Mouse (Mus musculus) right cerebral cortex, adult 2 months (tissue): ENCODE results near the gene Invs.

Source experiments
- DNase-seq, 2 experiments: peaks; one replicate each; pipeline ENCODE4 v3.0.0; 2021 to 2022; ENCODE audit warnings: low spot score in 2 of 2

The Invs gene

DNA sequence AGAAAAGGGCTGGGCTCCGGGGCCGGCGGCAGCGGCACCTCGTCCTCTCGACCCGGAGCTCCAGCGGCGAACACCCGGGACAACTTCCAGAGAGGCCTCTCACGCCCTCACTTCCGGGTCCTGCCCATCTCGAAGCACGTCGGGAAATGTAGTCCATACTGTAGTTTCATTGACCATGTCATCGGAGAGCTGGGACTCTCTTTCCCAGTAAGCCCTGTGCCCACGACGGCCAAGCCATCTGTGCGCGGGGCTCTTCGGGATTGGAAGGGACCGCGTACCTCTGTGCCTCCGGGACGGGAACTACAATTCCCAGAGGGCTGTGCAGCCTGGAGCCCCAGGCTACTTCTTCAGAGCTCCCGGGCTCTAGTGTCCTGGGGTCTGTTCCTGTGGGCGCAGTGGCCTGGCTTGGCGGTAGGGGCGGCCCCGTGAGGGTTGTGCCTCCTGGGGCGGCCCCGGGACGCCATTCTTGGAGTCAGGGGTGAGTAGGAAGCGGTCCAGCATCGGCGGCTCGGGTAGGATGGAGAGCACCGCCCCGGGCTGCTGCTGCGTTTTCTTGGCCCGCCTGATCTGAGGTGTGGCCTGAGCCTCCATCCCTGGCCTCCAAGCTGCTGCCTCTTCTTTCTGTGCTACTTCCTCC, at the start of gene Invs, which contains the start of gene Erp44:
Gene Invs, plus strand, starts transcription at position 263 of the 637 bp plus-strand sequence.
Gene Erp44, minus strand, starts transcription at position 61 of the 637 bp plus-strand sequence.
- DNase-seq, result peak; percentile 94 to 96

DNA sequence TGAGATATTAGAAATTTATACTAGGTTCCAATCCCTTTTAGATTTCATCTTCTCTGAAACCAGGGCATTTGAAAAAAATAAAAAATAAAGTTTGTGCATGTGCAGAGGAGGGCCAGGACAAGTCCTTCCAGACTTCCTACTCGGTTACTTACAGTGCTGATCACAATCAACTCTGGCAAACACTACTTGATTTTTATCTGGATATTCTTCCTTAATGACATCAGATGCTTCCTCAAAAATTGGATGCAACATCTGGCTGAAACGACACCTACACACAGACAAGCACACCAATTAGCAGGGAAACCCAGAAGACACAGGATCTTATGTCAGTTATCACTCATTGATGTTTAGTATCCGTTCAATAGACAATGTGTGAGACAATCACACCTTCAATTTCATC, 42.8 kb upstream of the Invs start:
- DNase-seq, result no peak

DNA sequence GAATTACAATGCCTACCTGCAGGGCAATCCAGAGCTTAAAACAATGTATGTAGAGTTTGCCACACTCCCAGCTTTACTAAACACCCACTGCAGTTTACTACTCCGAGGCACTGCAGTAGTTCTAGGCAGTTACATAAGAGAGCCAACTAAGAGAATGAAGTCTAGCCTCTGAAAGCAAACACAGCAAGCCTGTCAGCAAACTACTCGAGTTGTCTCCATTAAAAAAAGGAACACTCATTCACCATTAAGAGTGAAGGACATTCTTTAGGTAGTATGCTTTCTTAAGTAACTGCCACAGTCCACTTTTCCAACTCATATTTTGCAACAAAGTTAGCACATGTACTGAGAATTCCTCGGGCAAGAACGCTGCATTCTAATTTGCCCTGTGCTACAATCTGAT, 40.5 kb upstream of the Invs start:
- no peak for DNase-seq

DNA sequence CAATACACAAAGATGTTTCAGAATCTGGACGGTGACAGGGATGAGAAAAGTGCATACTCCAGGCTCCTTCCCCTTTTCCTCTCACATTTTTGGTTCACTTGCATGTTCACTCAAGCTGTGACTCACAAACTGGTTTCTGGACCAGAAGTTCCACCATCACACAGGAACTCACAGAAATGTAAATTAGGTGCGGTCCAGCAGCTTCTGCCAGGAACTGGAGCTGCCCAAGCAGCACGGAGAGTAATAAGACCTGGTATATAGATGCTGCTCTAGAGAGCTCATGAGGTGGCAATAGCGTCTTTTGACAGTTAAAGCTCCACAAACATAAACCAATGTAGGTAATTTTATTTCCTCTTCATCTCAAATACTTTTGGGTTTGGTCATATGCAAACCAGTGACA, 37.1 kb upstream of the Invs start:
- no peak for DNase-seq

DNA sequence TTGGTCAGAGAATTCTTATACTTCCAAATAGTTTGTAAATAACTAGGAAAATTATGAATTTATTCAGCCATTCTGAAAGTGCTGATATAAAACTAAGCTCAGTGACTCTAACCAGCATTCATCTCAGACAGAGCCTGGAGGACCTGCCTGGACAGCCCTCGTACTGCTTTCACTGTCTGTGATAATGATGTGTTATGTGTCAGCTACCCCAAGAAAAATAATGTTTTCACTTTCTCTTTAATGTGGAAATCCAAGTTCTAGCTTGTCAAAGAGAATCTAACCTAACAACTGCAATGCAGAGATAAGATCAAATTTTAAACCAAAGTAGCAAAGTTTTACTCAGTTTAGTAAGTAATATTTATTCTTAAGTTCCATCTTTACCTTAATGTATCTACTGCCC, 35.8 kb upstream of the Invs start:
- no peak for DNase-seq

DNA sequence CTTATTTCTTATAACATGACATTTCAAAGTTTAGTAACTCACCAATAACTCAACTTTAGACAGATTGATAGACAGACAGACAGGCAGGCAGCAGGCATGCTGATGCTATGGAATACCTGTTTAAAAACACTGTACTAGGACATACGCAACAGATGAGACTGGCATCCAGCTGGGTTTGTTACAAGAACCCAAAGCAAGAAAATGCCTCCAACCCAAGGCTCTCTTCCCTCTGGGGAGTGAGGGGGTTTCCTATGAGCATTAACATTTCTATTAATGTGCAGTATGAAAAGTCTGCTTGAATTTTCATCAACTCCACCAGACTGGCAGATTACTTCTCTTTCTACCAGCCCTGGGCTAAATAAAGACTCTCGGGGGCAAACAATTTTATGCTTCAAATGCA, 35.3 kb upstream of the Invs start:
- no peak for DNase-seq

DNA sequence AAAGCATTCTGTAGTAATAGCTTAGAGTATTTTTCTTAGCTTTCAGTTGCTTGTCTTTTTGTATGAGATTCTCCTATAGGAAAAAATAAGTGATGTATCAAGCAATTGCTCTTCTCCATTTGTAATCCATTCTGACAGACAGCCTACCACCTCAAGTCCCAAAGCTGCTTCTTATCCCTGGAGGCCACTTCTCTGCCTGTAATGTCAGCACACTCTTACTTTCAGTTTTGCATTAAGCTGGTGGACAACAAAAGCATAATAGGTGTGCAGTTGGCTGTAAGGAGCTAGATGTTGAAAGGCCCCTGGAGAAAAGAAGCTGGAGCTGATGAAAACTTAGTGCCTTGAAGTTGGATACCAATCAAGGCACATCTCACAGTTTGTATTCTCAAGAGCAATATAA, 26.3 kb upstream of the Invs start:
- DNase-seq, result no peak

DNA sequence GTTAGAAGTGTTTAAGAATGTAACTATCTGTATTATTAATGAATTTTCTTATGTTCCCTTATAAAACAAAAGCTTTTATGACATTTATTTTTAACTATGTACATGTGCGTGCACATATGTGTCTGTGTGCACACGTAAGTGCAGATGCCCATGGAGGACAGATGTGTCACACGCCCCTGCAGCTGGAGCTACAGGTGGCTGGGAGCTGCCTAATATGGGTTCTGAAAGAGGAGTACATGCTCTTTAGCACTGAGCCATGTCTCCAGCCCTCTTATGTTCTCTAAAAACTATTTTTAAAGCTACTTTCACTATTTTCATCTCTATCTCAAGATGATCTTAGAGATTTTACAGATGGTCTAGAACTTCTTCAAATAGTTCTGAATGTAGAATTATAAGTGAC, 21.5 kb upstream of the Invs start:
- no peak for DNase-seq

DNA sequence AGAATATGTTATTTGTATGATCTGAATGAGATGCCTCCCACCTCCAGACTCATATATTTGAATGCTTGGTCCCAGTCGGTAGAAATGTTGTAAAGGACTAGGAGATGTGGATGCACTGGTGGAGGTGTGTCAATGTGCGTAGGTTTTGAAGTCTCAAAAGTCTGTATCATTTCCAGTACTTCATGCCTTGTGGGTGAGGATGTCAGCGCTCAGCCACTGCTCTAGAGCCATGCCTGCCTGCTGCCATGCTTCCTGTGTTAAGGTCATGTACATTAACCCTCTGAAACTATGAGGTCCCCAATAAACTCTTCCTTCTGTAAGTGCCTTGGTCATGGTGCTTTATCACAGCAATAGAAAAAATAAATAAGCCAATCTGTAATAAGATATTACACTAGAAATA, 11.9 kb upstream of the Invs start:
- DNase-seq, result no peak

DNA sequence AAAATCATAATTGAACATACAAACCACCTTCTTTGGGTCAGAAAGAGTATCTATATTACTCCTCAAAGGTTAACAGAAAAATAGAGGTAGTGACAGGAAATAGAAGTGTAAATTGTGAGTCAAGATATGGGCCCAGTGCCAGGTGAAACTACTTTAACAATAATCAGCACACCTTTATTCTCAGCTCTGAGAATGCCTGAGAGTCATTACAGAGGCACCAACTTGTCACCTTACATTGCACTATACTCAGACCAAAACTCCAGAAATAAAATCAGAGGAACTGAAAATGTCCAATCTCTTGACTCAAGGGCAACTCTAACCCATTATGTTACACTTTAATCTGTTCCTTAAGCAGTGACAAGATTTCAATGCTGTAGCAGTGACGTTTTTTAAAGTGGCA, 11.4 kb upstream of the Invs start:
- DNase-seq, result no peak

DNA sequence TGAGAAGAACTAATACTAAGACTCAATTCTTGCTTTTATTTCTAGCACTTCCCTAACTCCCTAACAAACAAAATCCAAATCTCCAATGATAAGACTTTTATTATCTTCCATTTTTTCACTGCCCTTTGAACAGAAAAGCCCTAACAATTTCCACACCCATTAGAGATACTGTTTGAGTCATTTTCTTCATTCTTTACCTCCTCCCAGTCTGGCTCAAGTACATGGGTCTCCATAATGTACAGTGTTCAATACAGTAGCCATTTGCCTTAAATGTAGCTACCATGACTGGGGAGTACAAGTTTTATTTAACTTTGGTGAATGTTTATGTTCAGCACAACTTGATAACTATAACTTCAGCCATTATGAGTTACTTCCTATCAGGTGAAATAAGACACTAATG, 9.0 kb upstream of the Invs start:
- DNase-seq, result no peak

DNA sequence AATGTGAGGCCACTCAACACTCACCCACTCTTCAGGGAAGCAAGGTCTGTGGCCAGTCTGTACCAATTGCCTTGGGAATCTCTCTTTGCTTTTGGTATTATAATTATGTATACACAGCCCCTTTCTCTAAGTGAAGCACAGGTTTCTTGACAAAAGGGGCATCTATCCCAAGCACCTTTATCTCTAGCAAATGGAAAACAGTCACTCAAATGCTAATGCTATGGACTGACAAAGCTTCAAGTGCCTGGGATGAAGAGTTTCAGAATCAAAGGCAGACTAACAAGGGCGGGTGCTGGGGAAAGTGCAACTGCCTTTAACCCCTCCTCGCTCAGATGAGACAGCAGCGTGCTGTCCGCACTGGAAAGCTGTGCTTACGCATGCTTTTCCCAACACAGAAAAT, 7.7 kb upstream of the Invs start:
- no peak for DNase-seq

DNA sequence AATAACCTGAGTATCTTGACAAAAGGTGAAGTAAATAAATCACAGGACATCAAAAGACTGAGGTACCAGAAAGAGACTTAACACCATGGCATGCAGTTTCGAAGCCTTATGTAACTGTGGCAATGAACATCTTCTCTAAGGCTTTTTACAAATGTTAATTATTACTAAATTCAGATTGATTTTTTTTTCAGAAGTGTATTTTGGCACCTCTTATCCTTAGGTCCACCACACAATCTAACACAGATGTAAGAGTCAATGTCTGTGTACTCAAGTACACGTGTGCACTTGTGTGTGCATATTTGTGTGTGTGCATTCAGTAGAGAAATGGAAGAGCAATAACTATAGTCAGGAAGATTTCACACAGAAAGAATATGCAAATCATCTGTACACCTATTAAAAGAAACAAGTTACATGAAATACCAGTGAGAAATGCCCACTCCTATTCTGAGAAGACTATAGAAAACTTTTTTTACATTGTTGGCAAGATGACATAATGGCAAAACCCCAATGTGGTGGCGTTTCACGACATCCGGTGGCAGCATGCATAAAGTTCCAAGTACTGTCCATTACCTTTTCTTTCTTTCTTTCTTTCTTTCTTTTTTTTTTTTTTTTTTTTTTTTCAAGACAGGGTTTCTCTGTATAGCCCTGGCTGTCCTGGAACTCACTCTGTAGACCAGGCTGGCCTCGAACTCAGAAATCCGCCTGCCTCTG, 6.3 kb upstream of the Invs start:
- DNase-seq, result no peak

DNA sequence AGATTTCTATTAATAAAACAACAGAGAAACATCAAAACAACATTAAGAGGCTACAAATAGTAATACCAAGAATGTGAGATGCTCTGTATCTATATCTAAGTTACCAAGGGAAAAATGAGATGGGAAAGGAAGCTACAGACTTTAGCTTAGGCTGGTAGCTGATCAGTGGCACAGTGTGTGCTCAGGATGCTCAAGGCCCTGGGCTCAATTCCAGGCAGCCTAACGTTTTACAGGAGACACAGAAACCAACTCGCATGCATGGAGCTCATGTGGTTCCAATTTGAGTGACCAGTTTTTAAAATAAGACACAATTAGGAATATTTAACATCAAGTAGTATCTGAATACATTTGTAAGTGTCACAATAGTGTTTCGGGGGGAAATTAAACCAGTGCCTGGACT, 3.8 kb upstream of the Invs start:
- DNase-seq, result no peak

DNA sequence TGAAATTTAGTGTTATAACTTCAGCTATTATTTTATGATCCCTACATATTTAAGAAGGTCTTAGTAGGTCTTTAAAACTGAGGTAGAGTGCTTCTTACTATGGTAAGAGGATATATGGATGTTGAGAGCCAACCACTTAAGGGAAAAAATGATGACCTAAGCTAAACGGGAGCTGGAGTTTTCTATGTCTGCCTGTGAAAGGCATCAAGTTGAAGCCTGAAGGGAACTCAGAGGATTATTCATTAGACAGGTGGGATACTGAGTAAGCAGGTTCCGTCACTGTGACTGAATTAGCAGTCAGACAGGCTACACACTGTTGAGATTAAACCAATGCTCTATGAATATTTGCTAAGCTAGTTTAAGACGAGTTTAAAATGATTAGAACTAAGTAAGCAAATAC, 2.5 kb upstream of the Invs start:
- DNase-seq, result no peak

DNA sequence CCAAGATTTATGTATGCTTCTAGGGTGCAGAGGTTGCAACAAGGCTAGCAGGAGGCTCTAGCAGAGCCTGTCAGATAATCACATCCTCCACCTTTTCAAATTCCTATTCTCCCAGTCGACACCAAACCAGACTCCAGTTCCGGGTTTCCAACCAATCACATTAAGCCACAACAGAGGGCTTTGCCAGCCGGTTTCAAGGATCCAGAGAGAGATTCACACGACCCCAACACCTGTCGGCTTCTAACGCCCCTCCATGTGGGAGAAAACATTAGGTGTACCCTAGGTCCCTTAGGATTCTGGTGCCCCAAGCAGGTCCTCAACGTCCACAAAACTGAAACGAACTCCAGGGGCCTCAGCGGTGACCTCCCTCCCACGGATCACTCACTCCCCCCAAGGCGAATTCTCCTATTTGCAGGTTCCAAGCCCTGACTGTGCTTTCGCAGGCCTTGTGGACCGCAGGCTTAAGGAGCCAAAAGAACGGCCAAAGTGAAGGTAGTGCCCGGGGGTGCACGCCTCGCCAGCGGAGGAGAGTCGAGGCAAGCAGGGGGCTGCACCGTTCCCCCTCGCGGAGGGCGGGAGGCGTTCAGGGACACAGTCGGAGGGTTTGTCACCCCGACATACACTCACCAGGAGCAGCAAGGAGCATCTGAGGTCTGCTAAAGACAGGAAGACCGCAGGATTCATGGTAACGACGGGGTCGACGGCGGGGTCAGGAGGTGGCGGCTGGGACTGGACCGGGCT, 633 bp upstream of the Invs start:
- DNase-seq, result peak; percentile 12 to 18

DNA sequence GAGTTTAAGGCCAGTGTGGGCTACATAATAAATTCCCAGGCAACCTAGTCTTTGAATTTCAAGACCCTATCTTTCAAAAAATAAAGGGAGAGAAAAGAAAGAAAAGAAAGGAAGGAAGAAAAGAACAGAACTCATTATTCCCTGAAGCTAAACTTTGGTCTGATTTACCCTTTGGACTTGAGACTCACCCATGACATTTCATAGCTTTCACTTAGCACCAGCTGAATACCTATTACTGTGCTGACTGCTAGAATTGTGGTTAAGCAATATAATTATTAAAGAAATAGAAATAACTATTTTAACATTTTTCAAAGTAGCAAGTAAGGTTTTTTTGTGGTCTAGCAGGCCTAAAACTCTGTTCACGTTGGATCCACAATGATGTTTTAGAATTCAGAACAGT, 1.6 kb downstream of the Invs start:
- DNase-seq, result no peak

DNA sequence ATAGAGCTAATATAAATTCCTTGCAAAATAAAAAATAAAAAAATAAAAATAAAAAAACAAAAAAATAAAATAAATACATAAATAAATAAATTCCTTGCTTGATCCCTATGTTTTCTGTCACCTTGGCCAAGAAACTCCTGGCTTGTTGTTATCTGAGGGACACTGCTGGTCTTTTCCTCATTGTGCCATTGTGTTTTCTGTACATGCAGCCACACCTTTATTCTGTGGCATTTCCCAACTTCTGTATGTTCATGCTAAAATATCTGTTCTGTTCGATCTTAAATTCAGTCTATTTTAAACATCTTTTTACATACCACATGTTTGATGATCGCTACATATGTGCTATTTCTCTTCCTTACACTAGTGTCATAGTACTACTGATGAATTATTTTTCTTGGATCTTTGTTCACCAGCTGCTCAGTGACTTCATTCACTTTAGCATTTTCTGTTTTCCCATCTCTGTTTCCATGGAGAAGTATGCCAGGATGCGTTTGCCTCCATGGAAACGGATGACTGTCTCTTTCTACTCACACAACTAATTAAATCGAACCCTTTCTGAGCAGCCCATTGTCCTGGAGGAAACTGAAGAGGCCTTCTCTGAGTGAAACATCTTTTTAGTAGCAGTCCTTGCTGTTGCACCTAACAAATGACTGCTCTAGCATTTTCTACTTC, 7.7 kb downstream of the Invs start:
- peak; percentile 29 to 39 for DNase-seq

DNA sequence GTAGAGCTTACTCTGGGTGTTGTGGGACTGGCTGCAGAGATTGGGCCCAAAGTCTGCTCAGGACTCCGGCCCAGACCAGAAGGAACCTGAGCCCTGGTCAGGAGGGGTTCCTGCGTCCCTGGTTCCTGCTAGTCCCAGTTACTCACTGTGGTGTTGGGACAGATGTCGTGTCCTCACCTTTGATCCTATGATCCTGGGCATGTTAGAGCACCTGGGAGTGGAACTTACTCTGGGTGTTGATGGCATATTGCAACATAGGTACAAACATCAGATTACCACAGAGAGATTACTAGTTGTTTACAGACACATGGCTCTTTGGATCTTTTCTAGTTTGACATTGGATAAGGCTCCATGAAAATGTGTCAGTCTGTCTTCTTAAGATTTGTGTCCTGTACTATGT, 35.3 kb downstream of the Invs start:
- DNase-seq, result no peak

DNA sequence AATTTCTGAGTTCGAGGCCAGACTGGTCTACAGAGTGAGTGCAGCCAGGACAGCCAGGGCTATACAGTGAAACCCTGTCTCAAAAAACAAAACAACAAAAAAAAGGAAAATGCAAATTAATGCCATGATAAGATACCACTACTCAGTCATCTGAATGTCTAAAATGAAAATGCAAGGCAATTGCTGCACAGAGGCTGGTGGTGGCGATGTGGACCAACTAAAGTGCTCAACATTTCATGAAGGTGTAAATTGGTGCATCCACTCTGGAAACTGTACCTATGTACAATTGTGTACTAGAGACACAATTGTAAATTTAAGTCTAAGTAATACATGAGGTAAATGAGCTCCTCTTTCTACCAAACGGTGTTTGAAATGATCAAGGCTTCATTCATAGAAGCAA, 36.5 kb downstream of the Invs start:
- DNase-seq, result no peak

DNA sequence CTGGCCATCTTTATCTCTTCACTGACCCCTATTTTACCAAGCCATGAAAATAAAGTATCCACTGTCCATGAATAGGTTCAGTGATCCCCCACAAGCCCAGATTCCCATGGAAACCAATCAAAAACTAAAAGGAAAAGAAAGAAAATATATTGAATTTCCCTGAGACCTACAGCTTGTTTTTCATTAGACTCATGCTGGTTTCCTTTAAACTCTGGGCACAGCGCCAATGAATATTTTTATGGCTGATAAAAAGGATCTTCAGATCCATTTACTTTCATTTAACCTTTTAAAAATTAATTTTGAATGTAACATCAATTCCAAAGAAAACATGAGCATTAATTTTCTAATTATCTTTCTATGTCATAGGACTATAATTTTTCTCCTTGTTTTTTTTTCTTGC, 41.7 kb downstream of the Invs start:
- no peak for DNase-seq

DNA sequence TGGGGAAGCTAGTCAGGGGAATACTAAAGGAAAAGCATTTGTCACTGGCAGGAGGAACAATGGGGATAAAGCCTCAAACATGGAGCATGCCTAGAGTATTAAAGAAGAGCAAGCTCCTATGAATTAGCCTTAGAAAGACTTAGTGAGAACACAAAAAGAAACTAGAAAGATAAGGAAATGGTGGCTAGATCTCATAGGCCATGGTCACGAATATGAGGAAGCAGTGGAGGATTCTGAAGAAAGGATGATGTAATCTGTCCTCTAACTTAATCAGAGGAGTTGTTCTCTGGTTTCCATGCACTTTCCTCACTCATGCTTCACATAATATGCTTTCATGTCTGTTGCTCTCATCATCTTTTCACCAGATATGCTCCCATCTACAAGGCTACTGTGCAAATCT, 42.5 kb downstream of the Invs start:
- no peak for DNase-seq

DNA sequence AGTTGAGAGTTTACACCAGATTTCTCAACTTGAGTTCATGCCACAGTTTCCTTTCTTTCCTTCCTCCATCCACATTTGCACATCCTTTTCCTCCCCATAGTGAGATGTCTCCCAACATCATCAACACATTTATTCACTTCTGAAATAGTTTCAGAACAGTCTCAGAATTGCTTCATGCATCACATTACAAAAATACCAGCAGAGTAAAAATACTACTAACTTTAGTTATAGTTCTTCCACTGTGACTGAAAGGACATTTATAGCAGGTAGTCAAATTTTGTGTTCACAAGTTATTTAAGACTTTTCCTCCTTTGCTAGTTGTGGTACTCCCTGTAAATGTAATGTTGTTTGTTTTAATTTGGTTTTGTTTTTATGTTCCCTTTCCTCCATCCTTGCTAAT, 47.6 kb downstream of the Invs start:
- no peak for DNase-seq
